ENCODE assay signal across 8 mouse cellular contexts in the genomic region with DNA sequence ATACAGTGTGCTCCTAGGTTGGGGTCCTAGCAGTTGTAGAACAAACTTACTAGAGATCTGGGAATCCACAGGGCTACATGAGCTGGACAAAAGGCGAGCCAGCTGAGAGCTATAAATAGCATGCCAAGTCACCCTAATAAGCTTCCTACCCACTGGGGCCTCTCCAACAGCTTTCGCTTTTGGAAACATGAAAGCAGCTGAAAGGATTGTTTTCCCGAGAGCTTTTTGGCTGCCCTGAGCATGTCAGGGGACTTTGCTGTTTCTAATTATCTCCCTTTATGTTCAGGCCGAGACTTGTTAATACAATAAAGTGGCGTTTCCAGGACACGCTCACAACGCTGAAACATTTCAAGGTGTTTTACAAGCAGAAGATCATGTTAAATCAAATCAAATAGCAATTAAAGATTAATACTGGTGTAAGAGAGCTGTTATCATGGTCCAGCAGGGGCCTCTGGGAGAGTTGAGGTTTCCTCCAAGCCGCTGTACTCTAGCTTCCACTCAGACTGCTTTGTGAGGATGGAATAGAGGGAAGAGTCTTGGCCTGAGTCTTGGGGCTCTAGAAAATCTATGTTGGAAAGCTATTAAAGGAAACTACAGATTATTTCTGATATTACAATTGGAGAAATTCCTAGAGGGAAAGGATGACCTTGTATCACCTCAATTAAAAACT.
A peak's percentile ranks its signal among the peaks of the same experiment; 100 is the strongest.
DNase-seq lines count a peak whose midpoint lies in the region; ATAC-seq lines count a peak whose summit lies in the region.

No protein-coding gene starts in this region.

- H3K9me3 ChIP-seq in kidney, embryonic 14.5 days (ENCODE audit: control insufficient read depth, low read length): no peaks in the 10 kb centered on the region
- H3K9me3 ChIP-seq in hindbrain, embryonic 10.5 days: no peaks in the 10 kb centered on the region
- no peaks in the 10 kb centered on the region for H3K9me3 ChIP-seq in stomach, embryonic 15.5 days

- H3K4me2 ChIP-seq in kidney, embryonic 14.5 days (replicated peaks; ENCODE audit: low read depth, low read length): no peak overlapping the region
- H3K4me2 ChIP-seq in stomach, embryonic 15.5 days: no peak overlapping the region

- no peaks in the 10 kb centered on the region for H3K27me3 ChIP-seq in kidney, embryonic 14.5 days (ENCODE audit: control insufficient read depth, insufficient read depth, low read length)
- no peaks in the 10 kb centered on the region for H3K27me3 ChIP-seq in hindbrain, embryonic 10.5 days (ENCODE audit: insufficient read depth, poor library complexity, severe bottlenecking)
- H3K27me3 ChIP-seq in stomach, embryonic 15.5 days (replicated peaks): no peaks in the 10 kb centered on the region

- ATAC-seq in kidney, embryonic 14.5 days (ENCODE audit: low FRiP score, low TSS enrichment): no peak
- ATAC-seq in stomach, embryonic 15.5 days (ENCODE audit: insufficient read depth, low FRiP score, low read depth): no peak
- ATAC-seq in granulocyte monocyte progenitor cell, adult 5-6 weeks (replicated peaks; ENCODE audit: poor library complexity, severe bottlenecking): no peak

- H3K4me1 ChIP-seq in kidney, embryonic 14.5 days (ENCODE audit: control insufficient read depth, insufficient read depth, low read length): no peaks in the 10 kb centered on the region; the same call in 1 of the 2 replicates
- peaks cover 8% of the 10 kb centered on the region; the same call in 1 of the 2 replicates for H3K4me1 ChIP-seq in hindbrain, embryonic 10.5 days (replicated peaks)
- no peaks in the 10 kb centered on the region for H3K4me1 ChIP-seq in stomach, embryonic 15.5 days

- 31% methylated on average over 8 of the region's 8 CpGs for WGBS in kidney, embryonic 14.5 days
- 45% methylated on average over 8 of the region's 8 CpGs for WGBS in hindbrain, embryonic 10.5 days
- WGBS in stomach, embryonic 15.5 days: 46% methylated on average over 8 of the region's 8 CpGs

- DNase-seq in kidney, adult 9 months: peak; percentile 3
- peak; percentile 24 to 43 for DNase-seq in cerebellum, postnatal 14 days
- peak; percentile 10 to 16 for DNase-seq in frontal cortex, postnatal 10 days (ENCODE audit: low spot score in 2 of 2)
- peak; percentile 22 for DNase-seq in hindbrain, embryonic 10.5 days (ENCODE audit: low spot score)
- peak; percentile 9 for DNase-seq in lung, postnatal 14 days

- H3K9ac ChIP-seq in kidney, embryonic 14.5 days (ENCODE audit: low read depth, low read length): no peak overlapping the region
- no peak overlapping the region for H3K9ac ChIP-seq in stomach, embryonic 15.5 days

- H3K4me3 ChIP-seq in kidney, embryonic 14.5 days (ENCODE audit: low read length): no peak overlapping the region
- no peak overlapping the region for H3K4me3 ChIP-seq in hindbrain, embryonic 10.5 days
- H3K4me3 ChIP-seq in stomach, embryonic 15.5 days (replicated peaks): no peak overlapping the region

- no peak overlapping the region for H3K27ac ChIP-seq in kidney, embryonic 14.5 days (ENCODE audit: low read depth, low read length)
- no peak overlapping the region for H3K27ac ChIP-seq in hindbrain, embryonic 10.5 days
- H3K27ac ChIP-seq in stomach, embryonic 15.5 days: peak overlapping the region; percentile 38; the same call in 1 of the 2 replicates

- no peaks in the 10 kb centered on the region for H3K36me3 ChIP-seq in kidney, embryonic 14.5 days (ENCODE audit: control insufficient read depth, insufficient read depth, low read length)
- H3K36me3 ChIP-seq in hindbrain, embryonic 10.5 days: no peaks in the 10 kb centered on the region
- no peaks in the 10 kb centered on the region for H3K36me3 ChIP-seq in stomach, embryonic 15.5 days
